Mouse (Mus musculus) limb, embryonic 15.5 days (tissue): ENCODE measurements around the gene Icmt. TPM values are rescaled to one million over a fixed set of nuclear protein-coding genes. Genes with fewer than 3 reads are reported as not detected.

Experiments used
- ATAC-seq: fragments of 200-750 bp; cut with Nextera tagmentation; 2 replicates; pipeline ENCODE4 v1.8.0; 2017; ENCODE audit warnings: low read depth, moderate TSS enrichment; ENCODE audit not compliant: insufficient number of reproducible peaks, low FRiP score, low TSS enrichment
- H3K27ac ChIP-seq: fragments of 300-500 bp; sonication (generic); 2 replicates; pipeline ENCODE4 v1.5.1; 2015; ENCODE audit warnings: moderate library complexity, mild to moderate bottlenecking, inconsistent platforms
- H3K27me3 ChIP-seq: fragments of 300-500 bp; sonication (generic); 2 replicates; pipeline ENCODE4 v1.6.1; 2015; ENCODE audit warnings: inconsistent platforms
- H3K36me3 ChIP-seq: fragments of 300-500 bp; sonication (generic); 2 replicates; pipeline ENCODE4 v1.6.1; 2015; ENCODE audit warnings: inconsistent platforms
- H3K4me1 ChIP-seq: fragments of 300-500 bp; sonication (generic); 2 replicates; pipeline ENCODE4 v1.6.1; 2015; ENCODE audit warnings: inconsistent platforms
- H3K4me2 ChIP-seq: fragments of 300-500 bp; sonication (generic); 2 replicates; pipeline ENCODE4 v1.6.1; 2015; ENCODE audit warnings: mild to moderate bottlenecking, inconsistent platforms
- H3K4me3 ChIP-seq: fragments of 300-500 bp; sonication (generic); 2 replicates; pipeline ENCODE4 v1.5.1; 2015; ENCODE audit warnings: mild to moderate bottlenecking, inconsistent platforms
- H3K9ac ChIP-seq: fragments of 300-500 bp; sonication (generic); 2 replicates; pipeline ENCODE4 v1.6.1; 2015; ENCODE audit warnings: inconsistent platforms
- H3K9me3 ChIP-seq: fragments of 300-500 bp; sonication (generic); 2 replicates; pipeline ENCODE4 v1.6.1; 2016; ENCODE audit warnings: inconsistent platforms
- WGBS: fragments of 180-500 bp; shearing (Covaris S2); methylation state at CpG from one replicate; pipeline ENCODE4 v1.1.7; 2015; 5-methylcytosine and 5-hydroxymethylcytosine counted together
- polyA plus RNA-seq: library from polyadenylated mRNA; unstranded; fragments of >200 nt; fragmentation: Nextera tagmentation; extraction: Ambion mirVana; gene quantifications from 2 replicates; pipeline ENCODE4 v1.2.1, GENCODE M21; 2015

Icmt gene
- polyA plus RNA-seq, 1 experiment from 2014 or later = 26.4 TPM

DNA sequence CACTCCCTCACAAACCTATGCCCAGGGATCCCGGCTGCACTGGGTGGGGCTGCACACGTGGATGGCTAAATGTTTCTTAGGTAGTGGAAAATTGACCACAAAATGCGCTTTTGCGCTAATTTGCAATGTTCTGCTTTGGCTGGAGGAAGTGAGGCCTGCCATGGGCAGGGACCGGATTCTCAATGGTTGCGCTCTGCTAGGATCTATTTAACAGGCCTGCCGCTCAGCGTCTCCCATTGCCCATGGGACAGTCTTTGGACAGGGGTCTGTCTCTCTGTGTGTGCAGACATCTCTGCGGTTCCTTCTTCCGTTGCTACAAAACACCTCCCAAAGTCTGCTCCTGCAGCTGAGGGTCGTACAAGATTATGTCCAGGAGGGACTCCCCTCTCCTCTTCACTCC is 6.0 kb upstream of the Icmt start:
- H3K27ac ChIP-seq = no peak overlapping the region
- WGBS = 13% methylated on average over 11 of the region's 11 CpGs
- 0 out of 2 replicates have a peak overlapping the region, but pooled peaks have one; percentile 29 for H3K4me3 ChIP-seq
- H3K27me3 ChIP-seq = peaks cover 89% of the 10 kb centered on the region
- H3K9me3 ChIP-seq = no peaks in the 10 kb centered on the region
- no peak overlapping the region for H3K9ac ChIP-seq
- H3K4me2 ChIP-seq = no peak overlapping the region
- H3K4me1 ChIP-seq = peaks cover 30% of the 10 kb centered on the region
- no peaks in the 10 kb centered on the region for H3K36me3 ChIP-seq
- ATAC-seq = no peak

DNA sequence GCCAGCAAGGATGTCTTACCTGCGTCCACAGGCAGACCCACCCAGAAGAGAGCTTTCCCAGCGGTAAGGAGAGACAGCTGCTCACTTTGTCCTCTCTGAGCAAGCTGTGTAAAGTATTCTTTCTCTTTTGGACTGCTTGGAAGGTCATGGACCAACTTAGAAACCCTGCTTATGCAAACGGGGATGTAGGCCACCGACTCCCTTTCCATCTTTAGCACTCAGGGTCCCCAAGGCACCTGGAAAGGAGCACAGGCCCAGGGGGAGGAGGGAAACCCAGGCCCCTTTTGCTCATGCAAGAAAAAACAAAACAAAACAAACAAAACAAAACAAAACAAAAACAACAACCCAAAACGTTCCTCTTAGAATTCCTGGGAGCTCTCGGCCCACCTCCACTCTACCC is 5.5 kb upstream of the Icmt start, which contains the start of gene Hes3:
TSS of gene Hes3 (minus strand) at position 101 of the 400 bp plus-strand sequence.
- no peak for ATAC-seq
- Histone ChIP-seq H3K9me3 (no peaks in the 10 kb centered on the region), H3K4me1 (peaks cover 24% of the 10 kb centered on the region), H3K4me2 (peak within 1 kb of the TSS; percentile 44), H3K4me3 (peak within 1 kb of the TSS; percentile 29), H3K9ac (no peak within 1 kb of the TSS), H3K27ac (no peak within 1 kb of the TSS), H3K27me3 (peaks cover 83% of the 10 kb centered on the region), H3K36me3 (no peaks in the 10 kb centered on the region)
- 32% methylated on average over 6 of the region's 6 CpGs for WGBS

DNA sequence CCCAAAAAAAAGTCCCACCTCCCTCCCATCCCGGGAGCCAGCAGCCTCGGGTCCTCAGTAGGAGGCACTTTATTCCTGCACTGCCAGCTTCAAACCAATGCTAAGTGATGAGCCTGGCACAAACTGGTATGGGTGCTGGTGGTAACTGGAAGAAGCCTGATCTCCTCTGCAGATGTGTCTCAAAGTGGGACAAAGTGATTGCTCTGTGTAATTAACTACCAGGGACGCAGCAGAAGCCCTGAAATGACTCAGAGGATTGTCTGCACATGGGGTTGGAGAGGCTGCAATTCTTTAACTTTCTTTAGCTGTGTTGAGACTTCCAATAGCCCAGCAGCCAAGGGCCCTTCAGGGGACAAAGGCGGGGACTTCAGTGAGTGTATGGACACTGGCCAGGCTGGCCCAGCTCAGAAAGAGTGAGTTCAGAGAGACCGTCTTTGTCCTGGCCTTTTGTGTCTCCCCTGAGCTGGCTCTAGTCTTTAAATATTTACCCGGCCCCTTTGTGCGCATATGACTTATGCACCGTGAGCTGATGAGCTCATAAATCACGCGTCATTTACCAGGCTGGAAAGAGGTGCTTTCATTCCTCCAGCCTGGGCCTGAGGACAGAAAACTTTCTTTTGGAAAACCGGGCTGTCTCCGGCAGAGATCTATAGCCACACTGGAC is 4.8 kb upstream of the Icmt start:
- 15% methylated on average over 12 of the region's 12 CpGs for WGBS
- H3K9ac ChIP-seq = no peak overlapping the region

DNA sequence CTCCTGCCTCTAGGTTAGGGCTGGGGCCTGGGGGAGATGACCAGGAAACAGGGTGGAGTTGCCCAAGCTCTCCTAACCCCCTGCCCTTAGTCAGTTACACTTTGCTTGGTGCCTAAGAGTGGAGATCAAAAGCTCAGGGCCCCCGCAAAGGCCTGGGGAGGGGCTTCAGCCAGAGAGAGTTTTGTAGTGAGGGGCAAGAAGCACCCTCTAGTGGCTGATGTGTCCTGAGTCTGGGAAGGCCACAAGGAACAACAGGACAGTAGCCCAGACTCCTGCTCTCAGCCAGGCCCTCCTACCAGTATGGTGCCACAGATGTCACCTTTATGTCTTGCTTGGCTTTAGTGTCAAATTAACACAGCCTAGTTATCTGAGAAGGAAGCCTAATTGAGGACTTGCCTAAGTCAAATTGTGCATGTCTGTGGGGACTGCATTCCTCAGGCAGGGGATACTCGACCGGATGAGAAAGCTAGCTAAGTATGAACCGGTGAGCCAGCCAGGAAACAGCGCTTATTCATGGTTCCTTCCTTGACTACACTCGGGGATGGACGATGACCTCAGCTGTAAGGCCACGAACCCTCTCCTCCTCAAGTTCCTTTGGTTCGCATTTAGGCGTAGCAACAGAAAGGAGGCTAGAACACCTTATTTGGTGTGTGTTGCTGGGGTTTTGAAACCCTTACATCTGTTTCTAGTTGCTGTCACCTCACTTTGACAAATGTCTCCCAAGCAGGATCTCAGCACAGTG is 2.7 kb upstream of the Icmt start:
- no peak for ATAC-seq
- Histone ChIP-seq H3K9ac (no peak overlapping the region), H3K9me3 (no peaks in the 10 kb centered on the region), H3K4me1 (peaks cover 36% of the 10 kb centered on the region), H3K4me3 (no peak overlapping the region), H3K4me2 (no peak overlapping the region), H3K27me3 (peaks cover 61% of the 10 kb centered on the region), H3K27ac (no peak overlapping the region), H3K36me3 (peaks cover under 1% of the 10 kb centered on the region; the same call in 1 of the 2 replicates)
- 37% methylated on average over 10 of the region's 10 CpGs for WGBS

More for the DNA sequence above, 4.8 kb upstream of the Icmt start:
- Histone ChIP-seq H3K4me1 (peaks cover 19% of the 10 kb centered on the region), H3K4me2 (no peak overlapping the region), H3K9me3 (no peaks in the 10 kb centered on the region), H3K36me3 (no peaks in the 10 kb centered on the region), H3K27ac (no peak overlapping the region), H3K4me3 (no peak overlapping the region), H3K27me3 (peaks cover 76% of the 10 kb centered on the region)
- ATAC-seq = no peak

DNA sequence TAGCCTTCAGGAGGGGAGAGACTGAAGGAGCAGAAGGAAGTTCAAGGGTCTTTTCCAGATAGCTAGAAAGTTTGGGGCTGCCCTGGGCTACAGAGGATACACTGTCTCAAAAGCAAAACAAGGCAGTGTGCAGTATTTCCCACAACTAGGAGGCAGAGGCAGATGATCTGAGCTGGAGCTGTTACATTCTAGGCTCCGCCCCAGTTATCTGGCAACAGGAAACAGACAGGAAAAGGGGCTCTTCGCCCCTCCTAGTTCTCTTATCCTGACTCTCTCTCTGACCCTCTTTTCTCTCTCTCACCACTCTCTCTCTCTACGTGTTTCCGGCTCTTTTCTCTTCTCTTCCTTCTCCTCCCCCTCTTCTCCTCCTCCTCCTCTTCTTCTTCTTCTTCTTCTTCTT is 1.1 kb upstream of the Icmt start:
- H3K27ac ChIP-seq = no peak overlapping the region
- peaks cover 26% of the 10 kb centered on the region for H3K4me1 ChIP-seq
- no peak overlapping the region for H3K4me3 ChIP-seq
- peaks cover 47% of the 10 kb centered on the region for H3K27me3 ChIP-seq
- H3K9ac ChIP-seq = no peak overlapping the region
- H3K36me3 ChIP-seq = peaks cover 16% of the 10 kb centered on the region
- H3K4me2 ChIP-seq = no peak overlapping the region
- H3K9me3 ChIP-seq = no peaks in the 10 kb centered on the region
- WGBS = 33% methylated on average over 4 of the region's 4 CpGs
- ATAC-seq = no peak

DNA sequence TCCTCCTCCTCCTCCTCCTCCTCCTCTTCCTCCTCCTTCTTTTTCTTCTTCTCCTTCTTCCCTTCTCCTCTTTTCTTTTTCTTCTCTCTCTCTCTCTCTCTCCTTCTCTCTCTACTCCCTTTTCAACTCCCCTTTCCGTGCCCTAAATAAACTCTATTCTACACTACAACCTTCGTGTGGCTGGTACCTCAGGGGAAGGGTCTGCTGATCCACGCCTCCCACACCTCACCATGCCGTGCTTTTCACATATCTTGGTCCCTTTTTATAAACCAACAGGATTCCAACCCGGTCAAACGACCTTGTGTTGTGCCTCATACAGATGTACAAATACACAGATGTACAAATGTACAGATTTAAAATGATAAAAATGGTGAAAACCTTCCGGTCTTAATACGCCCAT is 656 bp upstream of the Icmt start:
- Histone ChIP-seq H3K27ac (0 out of 2 replicates have a peak overlapping the region, but pooled peaks have one; percentile 74), H3K36me3 (peaks cover 20% of the 10 kb centered on the region), H3K4me3 (peak overlapping the region; percentile 97), H3K4me1 (peaks cover 25% of the 10 kb centered on the region), H3K9ac (no peak overlapping the region), H3K4me2 (peak overlapping the region; percentile 68), H3K9me3 (no peaks in the 10 kb centered on the region), H3K27me3 (peaks cover 42% of the 10 kb centered on the region)
- ATAC-seq = no peak
- WGBS = 16% methylated on average over 8 of the region's 8 CpGs

DNA sequence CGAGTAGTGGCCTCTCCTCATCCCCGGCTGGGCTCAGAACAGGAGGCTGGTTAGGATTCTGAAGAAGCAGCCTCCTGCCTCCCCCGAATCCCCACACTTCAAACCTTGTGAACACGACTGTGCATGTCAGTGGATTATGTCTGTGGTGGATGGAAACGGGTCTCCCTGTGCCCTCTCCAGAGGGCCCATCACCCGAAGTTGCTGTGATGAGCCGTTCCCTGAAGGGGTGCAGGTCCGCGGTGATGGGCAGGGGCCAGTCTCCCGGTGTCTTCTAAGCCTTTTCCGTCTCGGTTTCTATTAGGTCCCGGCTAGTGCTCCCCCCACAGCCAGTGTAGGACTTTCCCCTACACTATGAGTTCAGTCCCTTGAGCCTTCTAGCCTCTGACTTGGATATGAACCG is 1.8 kb downstream of the Icmt start:
- WGBS = 86% methylated on average over 14 of the region's 14 CpGs
- Histone ChIP-seq H3K4me2 (peak overlapping the region; percentile 86), H3K27me3 (peaks cover 18% of the 10 kb centered on the region), H3K9ac (0 out of 2 replicates have a peak overlapping the region, but pooled peaks have one; percentile 97), H3K4me3 (no peak overlapping the region), H3K27ac (no peak overlapping the region), H3K36me3 (peaks cover 44% of the 10 kb centered on the region), H3K9me3 (no peaks in the 10 kb centered on the region), H3K4me1 (peaks cover 21% of the 10 kb centered on the region)
- no peak for ATAC-seq

DNA sequence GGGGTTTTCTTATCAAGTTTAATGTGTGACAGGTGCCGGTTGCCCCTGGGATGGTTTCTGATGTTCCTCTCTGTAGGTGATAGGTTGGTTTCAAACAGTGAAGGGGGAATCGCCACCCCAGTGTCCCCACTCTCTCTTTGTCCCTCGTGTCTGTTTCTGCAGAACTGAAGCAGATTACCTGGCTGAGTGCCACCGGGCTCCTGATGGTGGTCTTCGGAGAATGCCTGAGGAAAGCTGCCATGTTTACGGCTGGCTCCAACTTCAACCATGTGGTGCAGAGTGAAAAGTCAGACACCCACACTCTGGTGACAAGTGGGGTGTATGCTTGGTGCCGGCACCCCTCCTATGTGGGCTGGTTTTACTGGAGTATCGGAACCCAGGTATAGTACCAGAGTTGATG is 3.3 kb downstream of the Icmt start:
- ATAC-seq = no peak
- Histone ChIP-seq H3K4me1 (peaks cover 21% of the 10 kb centered on the region), H3K9me3 (no peaks in the 10 kb centered on the region), H3K4me2 (no peak overlapping the region), H3K27me3 (peaks cover 6% of the 10 kb centered on the region; the same call in 1 of the 2 replicates), H3K27ac (no peak overlapping the region), H3K4me3 (no peak overlapping the region), H3K36me3 (peaks cover 59% of the 10 kb centered on the region), H3K9ac (no peak overlapping the region)
- WGBS = 86% methylated on average over 8 of the region's 8 CpGs

DNA sequence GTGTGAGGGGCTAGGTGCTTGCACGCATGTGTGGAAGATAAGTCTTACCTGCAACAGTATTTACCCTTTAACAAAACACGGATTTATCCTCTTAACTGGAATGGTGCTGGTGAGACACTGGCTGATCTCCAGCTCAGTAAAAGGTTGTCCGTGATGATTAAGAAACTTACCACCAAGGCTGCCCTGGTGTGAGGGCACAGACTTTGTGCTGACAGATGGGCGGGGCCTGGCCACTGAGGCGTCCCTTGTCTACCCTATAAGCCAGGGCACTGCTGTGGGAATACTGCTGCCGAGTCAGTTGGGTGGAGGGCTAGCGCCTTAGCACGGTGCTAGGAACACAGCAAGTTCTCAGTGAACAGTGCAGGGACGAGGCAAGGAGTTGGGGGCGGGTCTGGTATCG is 5.0 kb downstream of the Icmt start:
- Histone ChIP-seq H3K4me2 (no peak overlapping the region), H3K4me1 (peaks cover 18% of the 10 kb centered on the region), H3K4me3 (no peak overlapping the region), H3K9me3 (no peaks in the 10 kb centered on the region), H3K36me3 (peaks cover 70% of the 10 kb centered on the region), H3K27me3 (no peaks in the 10 kb centered on the region), H3K9ac (no peak overlapping the region), H3K27ac (no peak overlapping the region)
- ATAC-seq = no peak
- WGBS = 84% methylated on average over 11 of the region's 11 CpGs

DNA sequence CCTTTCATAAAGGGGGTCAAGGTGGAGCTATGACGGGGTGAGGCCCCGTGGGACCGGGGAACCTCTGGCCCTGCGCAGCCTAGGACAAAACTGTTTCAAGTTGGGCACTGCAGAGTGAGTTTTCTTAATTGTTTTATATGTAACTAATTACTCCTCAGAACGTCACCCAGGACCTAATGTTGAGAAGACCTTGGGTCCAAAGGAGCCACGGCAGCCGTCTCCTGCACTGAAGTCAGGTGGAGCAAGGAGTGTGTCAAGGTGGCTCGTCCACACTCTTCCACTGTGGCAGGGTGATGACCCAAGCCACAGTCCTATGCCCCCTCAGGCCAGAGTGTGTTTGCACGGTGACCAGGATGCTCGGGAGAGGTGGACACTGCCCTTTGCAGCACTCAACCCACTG is 6.1 kb downstream of the Icmt start:
- Histone ChIP-seq H3K4me1 (peaks cover 11% of the 10 kb centered on the region), H3K4me2 (no peak overlapping the region), H3K9me3 (no peaks in the 10 kb centered on the region), H3K36me3 (peaks cover 75% of the 10 kb centered on the region), H3K9ac (no peak overlapping the region), H3K27ac (no peak overlapping the region), H3K27me3 (no peaks in the 10 kb centered on the region), H3K4me3 (no peak overlapping the region)
- WGBS = 92% methylated on average over 10 of the region's 10 CpGs
- no peak for ATAC-seq

DNA sequence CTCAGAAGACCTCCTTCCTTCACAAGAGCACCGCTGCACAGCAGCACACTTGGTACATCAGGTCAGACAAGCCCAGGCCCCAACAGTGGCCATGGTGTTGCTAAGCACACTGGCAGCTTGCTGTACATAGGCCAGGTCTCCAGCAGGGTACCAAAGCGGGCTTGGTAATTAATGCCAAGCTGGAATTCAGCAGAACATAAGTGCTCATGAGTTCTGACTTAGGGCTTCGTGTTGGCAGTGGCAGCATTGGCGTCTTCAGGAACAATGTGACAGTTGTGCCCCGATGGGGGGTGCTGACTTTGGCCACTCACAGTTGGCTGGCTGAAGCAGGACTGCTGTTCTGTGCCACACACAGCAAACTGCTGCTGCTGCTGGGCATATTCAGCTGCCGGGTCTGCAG is 7.7 kb downstream of the Icmt start:
- ATAC-seq = no peak
- H3K27me3 ChIP-seq = no peaks in the 10 kb centered on the region
- no peaks in the 10 kb centered on the region for H3K9me3 ChIP-seq
- no peak overlapping the region for H3K4me3 ChIP-seq
- no peaks in the 10 kb centered on the region for H3K4me1 ChIP-seq
- no peak overlapping the region for H3K27ac ChIP-seq
- WGBS = 93% methylated on average over 6 of the region's 6 CpGs
- H3K4me2 ChIP-seq = no peak overlapping the region
- peaks cover 83% of the 10 kb centered on the region for H3K36me3 ChIP-seq
- no peak overlapping the region for H3K9ac ChIP-seq

DNA sequence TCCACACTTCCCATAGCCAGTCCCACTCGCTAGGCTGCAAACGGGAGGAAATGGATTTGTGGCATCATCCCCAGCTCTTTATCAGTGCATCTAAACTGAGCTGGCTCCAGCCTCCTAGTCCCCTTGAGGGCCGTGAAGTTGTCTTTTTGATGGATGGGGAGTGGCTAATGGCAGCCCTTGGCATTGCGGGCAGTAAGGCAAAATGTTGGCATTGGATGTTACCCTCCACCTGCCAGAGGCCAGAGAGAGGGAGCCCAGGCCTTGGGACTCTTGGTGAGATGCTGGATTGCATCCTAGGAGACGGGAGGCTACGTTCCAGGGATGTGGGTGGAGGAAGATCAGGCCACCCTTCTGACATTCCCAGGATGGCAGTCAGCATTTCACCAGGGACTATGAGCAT is 9.0 kb downstream of the Icmt start:
- no peak overlapping the region for H3K27ac ChIP-seq
- no peak overlapping the region for H3K4me2 ChIP-seq
- ATAC-seq = no peak
- 77% methylated on average over 6 of the region's 6 CpGs for WGBS
- H3K9ac ChIP-seq = no peak overlapping the region
- peaks cover 11% of the 10 kb centered on the region for H3K27me3 ChIP-seq
- peaks cover 70% of the 10 kb centered on the region for H3K36me3 ChIP-seq
- no peaks in the 10 kb centered on the region for H3K9me3 ChIP-seq
- no peaks in the 10 kb centered on the region for H3K4me1 ChIP-seq
- H3K4me3 ChIP-seq = no peak overlapping the region
